Mouse (Mus musculus) testis, adult 2 months (tissue): ENCODE measurements around the gene Ankrd36. TPM values are rescaled to one million over a fixed set of nuclear protein-coding genes. Genes with fewer than 3 reads are reported as not detected.

ENCODE experiments used
- H3K27ac ChIP-seq: fragments of 200-500 bp; 2 replicates; pipeline ENCODE4 v1.5.1; 2012; ENCODE audit warnings: low read depth, low read length; ENCODE audit not compliant: control insufficient read depth, insufficient read depth
- H3K27me3 ChIP-seq: fragments of 200-500 bp; 2 replicates; pipeline ENCODE4 v1.6.1; 2012; ENCODE audit warnings: mild to moderate bottlenecking, low read length, moderate library complexity; ENCODE audit not compliant: control insufficient read depth, insufficient read depth
- H3K36me3 ChIP-seq: fragments of 200-500 bp; 2 replicates; pipeline ENCODE4 v1.6.1; 2012; ENCODE audit warnings: mild to moderate bottlenecking, low read length; ENCODE audit not compliant: control insufficient read depth, insufficient read depth
- H3K4me1 ChIP-seq: fragments of 200-500 bp; 2 replicates; pipeline ENCODE4 v1.6.1; 2012; ENCODE audit warnings: low read length; ENCODE audit not compliant: control insufficient read depth, insufficient read depth
- H3K4me3 ChIP-seq: fragments of 200-500 bp; 2 replicates; pipeline ENCODE4 v1.5.1; 2012; ENCODE audit warnings: low read depth, mild to moderate bottlenecking, low read length, moderate library complexity, mixed read lengths; ENCODE audit not compliant: control insufficient read depth
- CTCF ChIP-seq: fragments of 200-500 bp; IDR thresholded peaks from 2 replicates; pipeline ENCODE4 v1.5.1; 2012; ENCODE audit warnings: low read depth, mild to moderate bottlenecking, inconsistent platforms, low read length, moderate library complexity; ENCODE audit not compliant: control insufficient read depth, insufficient read depth, insufficient replicate concordance
- POLR2A ChIP-seq: fragments of 200-500 bp; IDR thresholded peaks from 2 replicates; pipeline ENCODE4 v1.6.1; 2012; ENCODE audit warnings: low read depth, mild to moderate bottlenecking, inconsistent platforms, low read length, moderate library complexity; ENCODE audit not compliant: control insufficient read depth
- polyA plus RNA-seq: library from polyadenylated mRNA; depleted of rRNA; stranded (reverse); fragments of >200 nt; gene quantifications from 2 replicates; pipeline ENCODE4 v1.2.3, GENCODE M21; 2012; rRNA removed

Gene Ankrd36
- polyA plus RNA-seq, 1 experiment, result 260 TPM

- TF ChIP-seq POLR2A (no peak), CTCF (no peak)
- Histone ChIP-seq H3K27ac (no peak overlapping the region), H3K27me3 (no peaks in the 10 kb centered on the region), H3K36me3 (peaks cover 2% of the 10 kb centered on the region; the same call in 1 of the 2 replicates), H3K4me3 (no peak overlapping the region), H3K4me1 (peaks cover 2% of the 10 kb centered on the region)
Measured at GRCm38 (mm10) chr11:5716246-5716645, 146.8 kb downstream of the Ankrd36 start.

GRCm38 (mm10) chr11:5716938-5717705 is 147.6 kb downstream of the Ankrd36 start:
- TF ChIP-seq POLR2A, result no peak
- no peak for TF ChIP-seq CTCF
- Histone ChIP-seq H3K4me1 (peaks cover 2% of the 10 kb centered on the region), H3K27me3 (no peaks in the 10 kb centered on the region), H3K36me3 (peaks cover 2% of the 10 kb centered on the region), H3K27ac (no peak overlapping the region), H3K4me3 (no peak overlapping the region)

- TF ChIP-seq POLR2A (no peak), CTCF (no peak)
- H3K36me3 ChIP-seq, result peaks cover 2% of the 10 kb centered on the region
Measured at GRCm38 (mm10) chr11:5718611-5719354, 149.3 kb downstream of the Ankrd36 start.

GRCm38 (mm10) chr11:5729582-5729981 is 160.1 kb downstream of the Ankrd36 start:
- Histone ChIP-seq H3K4me1 (no peaks in the 10 kb centered on the region), H3K4me3 (no peak overlapping the region), H3K27ac (no peak overlapping the region), H3K27me3 (no peaks in the 10 kb centered on the region), H3K36me3 (no peaks in the 10 kb centered on the region)
- TF ChIP-seq CTCF, result no peak
- no peak for TF ChIP-seq POLR2A

More at GRCm38 (mm10) chr11:5718611-5719354, 149.3 kb downstream of the Ankrd36 start:
- H3K4me3 ChIP-seq, result no peak overlapping the region
- H3K4me1 ChIP-seq, result no peaks in the 10 kb centered on the region
- no peaks in the 10 kb centered on the region for H3K27me3 ChIP-seq
- no peak overlapping the region for H3K27ac ChIP-seq

GRCm38 (mm10) chr11:5732401-5732800 is 162.9 kb downstream of the Ankrd36 start:
- Histone ChIP-seq H3K4me3 (no peak overlapping the region), H3K27me3 (no peaks in the 10 kb centered on the region), H3K27ac (no peak overlapping the region), H3K36me3 (no peaks in the 10 kb centered on the region), H3K4me1 (no peaks in the 10 kb centered on the region)
- no peak for TF ChIP-seq POLR2A
- no peak for TF ChIP-seq CTCF

- no peaks in the 10 kb centered on the region for H3K27me3 ChIP-seq
- no peak overlapping the region for H3K4me3 ChIP-seq
- H3K36me3 ChIP-seq, result no peaks in the 10 kb centered on the region
- no peaks in the 10 kb centered on the region for H3K4me1 ChIP-seq
- TF ChIP-seq CTCF (no peak), POLR2A (no peak)
- no peak overlapping the region for H3K27ac ChIP-seq
Measured at GRCm38 (mm10) chr11:5734323-5734722, 164.8 kb downstream of the Ankrd36 start.

GRCm38 (mm10) chr11:5737137-5737536 is 167.7 kb downstream of the Ankrd36 start:
- Histone ChIP-seq H3K4me3 (no peak overlapping the region), H3K27ac (no peak overlapping the region), H3K4me1 (peaks cover 14% of the 10 kb centered on the region), H3K36me3 (no peaks in the 10 kb centered on the region), H3K27me3 (no peaks in the 10 kb centered on the region)
- no peak for TF ChIP-seq POLR2A
- no peak for TF ChIP-seq CTCF

Other genes starting within 250 kb of the Ankrd36 start
- gene Znrf3, start 124.8 kb upstream of the Ankrd36 start, polyA plus RNA-seq, result 13.0 and 13.1 TPM in 2 replicates
- gene Xbp1, start 49.0 kb upstream of the Ankrd36 start, polyA plus RNA-seq, result 9.0 and 9.2 TPM in 2 replicates
- gene Ccdc117, start 27.5 kb upstream of the Ankrd36 start, polyA plus RNA-seq, result 25.2 and 37.6 TPM in 2 replicates
- gene Mrps24, start 146.0 kb downstream of the Ankrd36 start, polyA plus RNA-seq, result 18.4 and 26.3 TPM in 2 replicates
- gene Urgcp, start 192.7 kb downstream of the Ankrd36 start, polyA plus RNA-seq, result 7.6 and 8.8 TPM in 2 replicates
- 19.6 and 22.3 TPM in 2 replicates for gene Dbnl, start 218.8 kb downstream of the Ankrd36 start, polyA plus RNA-seq
- gene Pgam2, start 234.0 kb downstream of the Ankrd36 start, polyA plus RNA-seq, result 1,767 and 1,838 TPM in 2 replicates